Mouse (Mus musculus): ENCODE results near the gene Dmbx1. TPM values are rescaled to one million over a fixed set of nuclear protein-coding genes. Genes with fewer than 3 reads are reported as not detected.

Gene Dmbx1
- polyA plus RNA-seq, 2 experiments, result not detected

DNA sequence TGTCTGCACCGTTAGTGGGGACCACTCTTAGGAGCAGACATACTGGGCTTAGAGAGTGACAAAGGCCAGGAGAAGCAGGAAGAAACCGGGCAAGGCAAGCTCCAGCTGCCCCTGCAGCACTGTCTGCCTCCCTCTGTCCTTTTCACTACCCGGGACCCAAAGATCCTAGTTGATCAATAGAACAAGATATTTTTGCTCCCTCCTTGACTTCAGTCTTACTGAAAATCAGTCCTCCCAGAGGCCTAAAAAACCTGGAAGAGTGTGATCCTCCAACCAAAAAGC is 15.7 kb upstream of the Dmbx1 start:
- no peaks in the 10 kb centered on the region for H3K4me1 ChIP-seq (replicated peaks; ENCODE audit: control insufficient read depth in 2 of 2, insufficient read depth in 2 of 2, low read length in 1 of 2)
- H3K27me3 ChIP-seq (ENCODE audit: control insufficient read depth, insufficient read depth, low read length), result peaks cover 30% of the 10 kb centered on the region
- DNase-seq (ENCODE audit: low read depth in 3 of 3, low spot score in 3 of 3), result no peak
- TF ChIP-seq EP300 (IDR thresholded peaks at IDR 0.05; ENCODE audit: low read depth), result no peak
- no peak for TF ChIP-seq CTCF (IDR thresholded peaks at IDR 0.05; ENCODE audit: low read depth)
- H3K4me2 ChIP-seq (ENCODE audit: low read depth), result no peak overlapping the region
- no peaks in the 10 kb centered on the region for H3K36me3 ChIP-seq (replicated peaks; ENCODE audit: control insufficient read depth, insufficient read depth, low read depth)
- H3K4me3 ChIP-seq (ENCODE audit: insufficient read depth in 1 of 2, low read depth in 2 of 2, low read length in 2 of 2), result no peak overlapping the region
- H3K27ac ChIP-seq, result no peak overlapping the region
- no peak for ATAC-seq (ENCODE audit: insufficient read depth)
- no peaks in the 10 kb centered on the region for H3K9me3 ChIP-seq (ENCODE audit: control insufficient read depth, low read length)
- 3% methylated on average over 3 of the region's 3 CpGs for WGBS (ENCODE audit: insufficient replicate concordance)
- H3K9ac ChIP-seq (replicated peaks), result no peak overlapping the region

DNA sequence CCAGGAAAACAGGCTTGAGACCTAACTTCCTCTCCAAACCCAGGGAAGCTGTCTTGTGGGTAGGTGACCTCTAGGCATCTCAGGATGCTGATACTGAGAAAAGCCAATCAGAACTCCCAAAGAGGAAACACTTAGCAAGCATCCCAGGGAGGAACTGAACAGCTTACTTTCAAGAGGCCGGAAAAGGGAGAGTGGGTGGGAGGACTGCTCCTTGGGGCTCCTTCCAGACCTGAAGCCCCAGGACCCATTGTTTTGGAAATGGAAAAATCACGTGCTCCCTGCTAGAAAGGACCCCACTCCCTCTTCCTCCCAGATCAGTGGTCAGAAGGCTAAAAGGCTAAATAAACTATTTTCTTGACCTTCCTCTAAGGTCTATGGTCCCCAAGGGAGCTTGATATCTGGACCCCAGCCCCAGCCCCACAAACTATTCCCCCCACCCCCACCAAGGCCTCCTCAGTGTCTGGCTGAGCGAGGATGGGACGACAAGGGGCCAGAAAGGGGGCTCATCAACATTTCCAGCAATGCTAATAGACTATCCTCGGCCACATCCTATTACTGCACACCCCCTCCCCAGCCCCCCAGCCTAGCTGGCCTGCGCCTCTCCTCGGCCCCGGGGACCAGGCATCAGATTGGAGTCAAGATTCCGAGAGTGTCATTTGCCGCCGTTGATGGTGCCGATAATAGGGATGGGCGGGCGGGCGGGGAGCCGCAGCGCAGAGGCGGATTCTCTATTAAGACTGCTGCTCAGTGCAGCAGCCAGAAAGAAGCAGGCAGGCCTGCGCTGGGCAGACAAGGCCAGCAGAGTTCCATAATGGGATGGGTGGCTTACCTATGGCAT is 15.1 kb upstream of the Dmbx1 start:
- Histone ChIP-seq H3K4me3 (ENCODE audit: insufficient read depth in 1 of 2, low read depth in 2 of 2, low read length in 2 of 2) (no peak overlapping the region), H3K4me2 (ENCODE audit: low read depth) (no peak overlapping the region), H3K36me3 (replicated peaks; ENCODE audit: control insufficient read depth, insufficient read depth, low read depth) (no peaks in the 10 kb centered on the region), H3K9me3 (ENCODE audit: control insufficient read depth, low read length) (no peaks in the 10 kb centered on the region), H3K27ac (no peak overlapping the region), H3K9ac (replicated peaks) (no peak overlapping the region), H3K4me1 (replicated peaks; ENCODE audit: control insufficient read depth in 2 of 2, insufficient read depth in 2 of 2, low read length in 1 of 2) (no peaks in the 10 kb centered on the region), H3K27me3 (ENCODE audit: control insufficient read depth, insufficient read depth, low read length) (peaks cover 26% of the 10 kb centered on the region)
- WGBS (ENCODE audit: insufficient replicate concordance), result 5% methylated on average over 19 of the region's 19 CpGs
- ATAC-seq (ENCODE audit: insufficient read depth) (no peak), DNase-seq (ENCODE audit: low read depth in 3 of 3, low spot score in 3 of 3) (no peak)
- TF ChIP-seq CTCF (IDR thresholded peaks at IDR 0.05; ENCODE audit: low read depth), result no peak
- no peak for TF ChIP-seq EP300 (IDR thresholded peaks at IDR 0.05; ENCODE audit: low read depth)

DNA sequence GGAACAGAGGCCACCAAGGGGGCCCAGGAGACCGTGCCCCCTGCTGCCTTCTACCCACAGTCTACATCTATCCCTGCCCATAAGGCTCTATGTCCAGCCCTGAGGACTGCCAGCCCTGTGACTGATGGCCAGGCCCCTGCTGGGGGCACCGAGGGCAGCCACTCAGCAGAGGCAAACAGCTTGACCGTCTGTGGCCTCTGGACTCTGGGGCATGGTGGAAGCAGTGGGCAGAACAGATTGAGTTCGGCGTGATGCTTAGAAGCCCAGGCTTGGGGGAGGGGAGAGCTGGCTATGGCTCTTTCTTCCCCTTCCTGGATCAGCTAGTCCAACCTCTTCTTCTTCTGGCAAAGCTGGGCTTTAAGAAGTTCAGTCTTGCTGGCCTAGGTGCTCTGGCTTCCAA is 13.8 kb upstream of the Dmbx1 start:
- WGBS (ENCODE audit: insufficient replicate concordance), result 39% methylated on average over 5 of the region's 5 CpGs
- no peaks in the 10 kb centered on the region for H3K36me3 ChIP-seq (replicated peaks; ENCODE audit: control insufficient read depth, insufficient read depth, low read depth)

DNA sequence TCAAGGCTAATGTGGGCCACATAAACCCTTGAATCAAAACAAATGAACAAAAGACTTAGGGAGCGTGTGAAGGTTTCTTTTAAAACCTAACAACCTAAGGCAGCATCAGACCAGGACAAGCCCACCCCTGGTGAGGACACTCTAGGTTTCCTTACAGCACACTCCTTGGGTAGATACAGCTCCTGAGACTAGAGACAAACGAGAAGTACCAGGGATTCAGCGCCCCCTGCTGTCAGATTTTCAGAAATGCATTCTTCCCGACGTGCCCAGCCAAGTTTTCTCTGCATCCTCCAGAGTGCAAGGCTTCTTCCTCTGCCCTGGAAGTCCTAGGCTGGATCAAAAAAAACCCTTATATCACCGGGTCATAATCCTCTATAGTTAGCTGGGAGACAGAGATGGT is 13.0 kb upstream of the Dmbx1 start:
- peak; percentile 80 for TF ChIP-seq CTCF (IDR thresholded peaks at IDR 0.05; ENCODE audit: low read depth)
- no peak for TF ChIP-seq EP300 (IDR thresholded peaks at IDR 0.05; ENCODE audit: low read depth)
- no peak overlapping the region for H3K4me3 ChIP-seq (ENCODE audit: insufficient read depth in 1 of 2, low read depth in 2 of 2, low read length in 2 of 2)
- WGBS (ENCODE audit: insufficient replicate concordance), result 9% methylated on average over 6 of the region's 6 CpGs
- H3K27me3 ChIP-seq (ENCODE audit: control insufficient read depth, insufficient read depth, low read length), result peaks cover 25% of the 10 kb centered on the region
- ATAC-seq (ENCODE audit: insufficient read depth) (no peak), DNase-seq (ENCODE audit: low read depth in 3 of 3, low spot score in 3 of 3) (peak in 2 of 3 experiments; percentile 7 to 19)
- no peaks in the 10 kb centered on the region for H3K9me3 ChIP-seq (ENCODE audit: control insufficient read depth, low read length)
- no peak overlapping the region for H3K9ac ChIP-seq (replicated peaks)
- H3K27ac ChIP-seq, result no peak overlapping the region
- H3K4me2 ChIP-seq (ENCODE audit: low read depth), result no peak overlapping the region
- no peaks in the 10 kb centered on the region for H3K4me1 ChIP-seq (replicated peaks; ENCODE audit: control insufficient read depth in 2 of 2, insufficient read depth in 2 of 2, low read length in 1 of 2)
- no peaks in the 10 kb centered on the region for H3K36me3 ChIP-seq (replicated peaks; ENCODE audit: control insufficient read depth, insufficient read depth, low read depth)

More for the DNA sequence above, 13.8 kb upstream of the Dmbx1 start:
- H3K4me2 ChIP-seq (ENCODE audit: low read depth), result no peak overlapping the region
- no peaks in the 10 kb centered on the region for H3K9me3 ChIP-seq (ENCODE audit: control insufficient read depth, low read length)
- ATAC-seq (ENCODE audit: insufficient read depth) (no peak), DNase-seq (ENCODE audit: low read depth in 3 of 3, low spot score in 3 of 3) (no peak)
- H3K4me1 ChIP-seq (replicated peaks; ENCODE audit: control insufficient read depth in 2 of 2, insufficient read depth in 2 of 2, low read length in 1 of 2), result no peaks in the 10 kb centered on the region
- H3K9ac ChIP-seq (replicated peaks), result no peak overlapping the region
- TF ChIP-seq CTCF (IDR thresholded peaks at IDR 0.05; ENCODE audit: low read depth) (no peak), EP300 (IDR thresholded peaks at IDR 0.05; ENCODE audit: low read depth) (no peak)
- H3K27ac ChIP-seq, result no peak overlapping the region
- no peak overlapping the region for H3K4me3 ChIP-seq (ENCODE audit: insufficient read depth in 1 of 2, low read depth in 2 of 2, low read length in 2 of 2)
- peaks cover 25% of the 10 kb centered on the region for H3K27me3 ChIP-seq (ENCODE audit: control insufficient read depth, insufficient read depth, low read length)

DNA sequence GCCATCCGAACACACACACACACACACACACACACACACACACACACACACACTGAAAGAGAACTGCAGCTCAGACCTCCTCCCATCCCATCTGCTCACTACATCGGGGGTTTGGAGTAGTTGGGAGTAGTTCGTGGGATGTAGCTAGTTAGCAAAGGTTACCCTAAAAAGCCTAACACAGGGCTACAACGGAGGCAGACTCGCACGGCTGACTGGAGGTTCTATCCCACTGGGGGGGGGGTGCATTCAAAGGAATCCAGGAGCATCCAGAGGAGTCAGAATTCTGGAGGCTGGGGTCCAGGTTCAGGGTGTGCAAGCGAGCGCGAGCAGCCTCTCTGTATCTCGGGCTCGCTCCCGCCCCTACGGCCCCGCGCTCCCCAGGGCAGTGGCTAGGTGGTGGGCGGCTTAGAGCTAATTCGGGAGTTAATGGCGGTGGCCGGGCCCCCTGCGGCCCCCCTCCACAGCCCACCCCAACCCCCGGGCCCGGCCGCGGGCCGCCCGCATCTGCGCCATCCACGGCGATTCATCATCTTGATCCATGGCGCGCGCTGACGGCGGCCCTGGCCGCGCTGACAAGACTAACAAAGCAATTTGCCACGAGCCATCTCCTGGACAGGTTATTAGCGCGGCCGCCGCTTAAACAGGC is 4.1 kb upstream of the Dmbx1 start:
- H3K27ac ChIP-seq, result no peak overlapping the region
- no peaks in the 10 kb centered on the region for H3K36me3 ChIP-seq (replicated peaks; ENCODE audit: control insufficient read depth, insufficient read depth, low read depth)
- H3K4me1 ChIP-seq (replicated peaks; ENCODE audit: control insufficient read depth in 2 of 2, insufficient read depth in 2 of 2, low read length in 1 of 2), result no peaks in the 10 kb centered on the region
- H3K27me3 ChIP-seq (ENCODE audit: control insufficient read depth, insufficient read depth, low read length), result peaks cover 69% of the 10 kb centered on the region
- no peak for ATAC-seq (ENCODE audit: insufficient read depth)
- H3K9ac ChIP-seq (replicated peaks), result no peak overlapping the region
- H3K4me3 ChIP-seq (ENCODE audit: insufficient read depth in 1 of 2, low read depth in 2 of 2, low read length in 2 of 2), result no peak overlapping the region
- TF ChIP-seq CTCF (IDR thresholded peaks at IDR 0.05; ENCODE audit: low read depth) (no peak), EP300 (IDR thresholded peaks at IDR 0.05; ENCODE audit: low read depth) (no peak)
- no peak overlapping the region for H3K4me2 ChIP-seq (ENCODE audit: low read depth)
- no peak for DNase-seq (ENCODE audit: low read depth in 3 of 3, low spot score in 3 of 3)
- 5% methylated on average over 41 of the region's 41 CpGs for WGBS (ENCODE audit: insufficient replicate concordance)
- no peaks in the 10 kb centered on the region for H3K9me3 ChIP-seq (ENCODE audit: control insufficient read depth, low read length)

All from liver, embryonic 14.5 days (tissue).